Mouse (Mus musculus) neural tube, embryonic 14.5 days (tissue): ENCODE data around the gene Dgcr2. TPM values are rescaled to one million over a fixed set of nuclear protein-coding genes. Genes with fewer than 3 reads are reported as not detected.

Experiments used
- ATAC-seq: fragments of 200-750 bp; cut with Nextera tagmentation; 2 replicates; pipeline ENCODE4 v1.8.0; 2017; ENCODE audit warnings: low read depth, mild to moderate bottlenecking, moderate TSS enrichment, moderate library complexity
- H3K27ac ChIP-seq: fragments of 300-500 bp; sonication (generic); 2 replicates; pipeline ENCODE4 v1.5.1; 2014; ENCODE audit warnings: low read depth, mild to moderate bottlenecking, control low read depth, low read length, moderate library complexity, mixed read lengths
- H3K27me3 ChIP-seq: fragments of 300-500 bp; sonication (generic); 2 replicates; pipeline ENCODE4 v1.6.1; 2014; ENCODE audit warnings: low read length; ENCODE audit not compliant: control insufficient read depth, insufficient read depth
- H3K36me3 ChIP-seq: fragments of 300-500 bp; sonication (generic); 2 replicates; pipeline ENCODE4 v1.6.1; 2014; ENCODE audit warnings: low read length, mixed read lengths; ENCODE audit not compliant: control insufficient read depth, insufficient read depth
- H3K4me1 ChIP-seq: fragments of 300-500 bp; sonication (generic); 2 replicates; pipeline ENCODE4 v1.6.1; 2014; ENCODE audit warnings: low read length; ENCODE audit not compliant: control insufficient read depth, insufficient read depth
- H3K4me2 ChIP-seq: fragments of 300-500 bp; sonication (generic); 2 replicates; pipeline ENCODE4 v1.6.1; 2014; ENCODE audit warnings: mild to moderate bottlenecking, low read depth, low read length, control low read depth
- H3K4me3 ChIP-seq: fragments of 300-500 bp; sonication (generic); 2 replicates; pipeline ENCODE4 v1.5.1; 2014; ENCODE audit warnings: low read depth, low read length, control low read depth, mixed read lengths
- H3K9ac ChIP-seq: fragments of 300-500 bp; sonication (generic); replicated peaks from 2 replicates; pipeline ENCODE4 v1.6.1; 2014; ENCODE audit warnings: low read depth, mild to moderate bottlenecking, control low read depth, low read length, mixed read lengths
- H3K9me3 ChIP-seq: fragments of 300-500 bp; sonication (generic); 2 replicates; pipeline ENCODE4 v1.6.1; 2016; ENCODE audit warnings: low read length; ENCODE audit not compliant: control insufficient read depth
- WGBS: fragments of 180-500 bp; shearing (Covaris S2); extraction: QIAGEN DNeasy Blood & Tissue Kit; methylation state at CpG from one replicate; pipeline ENCODE4 v1.1.7; 2014; 5-methylcytosine and 5-hydroxymethylcytosine counted together
- polyA plus RNA-seq: library from polyadenylated mRNA; unstranded; fragments of >200 nt; fragmentation: Nextera tagmentation; extraction: Ambion mirVana; gene quantifications from 2 replicates; pipeline ENCODE4 v1.2.1, GENCODE M21; 2014

Gene Dgcr2
- polyA plus RNA-seq, 1 experiment from 2014 or later: 104 TPM

- no peaks in the 10 kb centered on the region for H3K36me3 ChIP-seq
- peak overlapping the region; percentile 90 for H3K9ac ChIP-seq
- under 1% methylated on average over 44 of the region's 44 CpGs for WGBS
- ATAC-seq: peak; percentile 60
- no peaks in the 10 kb centered on the region for H3K9me3 ChIP-seq
- H3K27ac ChIP-seq: peak overlapping the region; percentile 97
- H3K4me1 ChIP-seq: peaks cover 17% of the 10 kb centered on the region
- no peaks in the 10 kb centered on the region for H3K27me3 ChIP-seq
- H3K4me3 ChIP-seq: peak overlapping the region; percentile 88
- peak overlapping the region; percentile 77 for H3K4me2 ChIP-seq
Measured at GRCm38 (mm10) chr16:17890917-17891566, 7.3 kb downstream of the Dgcr2 start.

- WGBS: 37% methylated on average over 2 of the region's 2 CpGs
- Histone ChIP-seq H3K27ac (no peak overlapping the region), H3K36me3 (no peaks in the 10 kb centered on the region), H3K4me1 (peaks cover 17% of the 10 kb centered on the region), H3K9ac (peak overlapping the region; percentile 90), H3K27me3 (no peaks in the 10 kb centered on the region), H3K4me3 (peak overlapping the region; percentile 88), H3K9me3 (no peaks in the 10 kb centered on the region), H3K4me2 (peak overlapping the region; percentile 77)
- ATAC-seq: no peak
Measured at GRCm38 (mm10) chr16:17890342-17890727, 8.0 kb downstream of the Dgcr2 start.

GRCm38 (mm10) chr16:17889689-17890341 is 8.5 kb downstream of the Dgcr2 start:
- Histone ChIP-seq H3K4me3 (peak overlapping the region; percentile 88), H3K9ac (peak overlapping the region; percentile 90), H3K36me3 (no peaks in the 10 kb centered on the region), H3K4me1 (peaks cover 17% of the 10 kb centered on the region), H3K9me3 (no peaks in the 10 kb centered on the region), H3K4me2 (peak overlapping the region; percentile 77), H3K27me3 (no peaks in the 10 kb centered on the region), H3K27ac (no peak overlapping the region)
- ATAC-seq: no peak
- 83% methylated on average over 6 of the region's 6 CpGs for WGBS

- H3K4me2 ChIP-seq: no peak overlapping the region
- no peak overlapping the region for H3K27ac ChIP-seq
- H3K4me3 ChIP-seq: no peak overlapping the region
- no peak overlapping the region for H3K9ac ChIP-seq
- ATAC-seq: no peak
- WGBS: 95% methylated on average over 6 of the region's 6 CpGs
- H3K9me3 ChIP-seq: no peaks in the 10 kb centered on the region
- no peaks in the 10 kb centered on the region for H3K27me3 ChIP-seq
- no peaks in the 10 kb centered on the region for H3K36me3 ChIP-seq
- H3K4me1 ChIP-seq: no peaks in the 10 kb centered on the region; the same call in 1 of the 2 replicates
Measured at GRCm38 (mm10) chr16:17884116-17884515, 14.2 kb downstream of the Dgcr2 start.

GRCm38 (mm10) chr16:17882196-17882595 is 16.2 kb downstream of the Dgcr2 start:
- H3K9me3 ChIP-seq: no peaks in the 10 kb centered on the region
- no peaks in the 10 kb centered on the region; the same call in 1 of the 2 replicates for H3K4me1 ChIP-seq
- H3K36me3 ChIP-seq: no peaks in the 10 kb centered on the region
- ATAC-seq: no peak
- H3K27me3 ChIP-seq: no peaks in the 10 kb centered on the region
- no peak overlapping the region for H3K4me3 ChIP-seq
- no peak overlapping the region for H3K9ac ChIP-seq
- no peak overlapping the region for H3K4me2 ChIP-seq
- no peak overlapping the region for H3K27ac ChIP-seq

- no peaks in the 10 kb centered on the region for H3K4me1 ChIP-seq
- no peaks in the 10 kb centered on the region for H3K9me3 ChIP-seq
- no peaks in the 10 kb centered on the region for H3K36me3 ChIP-seq
- H3K4me3 ChIP-seq: no peak overlapping the region
- H3K27me3 ChIP-seq: no peaks in the 10 kb centered on the region
- no peak overlapping the region for H3K4me2 ChIP-seq
- no peak overlapping the region for H3K9ac ChIP-seq
- H3K27ac ChIP-seq: no peak overlapping the region
- ATAC-seq: no peak
- WGBS: 95% methylated on average over 4 of the region's 4 CpGs
Measured at GRCm38 (mm10) chr16:17879571-17879970, 18.8 kb downstream of the Dgcr2 start.

- Histone ChIP-seq H3K27me3 (no peaks in the 10 kb centered on the region), H3K4me2 (no peak overlapping the region), H3K36me3 (peaks cover 14% of the 10 kb centered on the region), H3K9ac (no peak overlapping the region), H3K9me3 (no peaks in the 10 kb centered on the region), H3K4me3 (no peak overlapping the region), H3K27ac (no peak overlapping the region), H3K4me1 (no peaks in the 10 kb centered on the region)
- no peak for ATAC-seq
- WGBS: 98% methylated on average over 1 of the region's 1 CpGs
Measured at GRCm38 (mm10) chr16:17876096-17876495, 22.3 kb downstream of the Dgcr2 start.

GRCm38 (mm10) chr16:17875174-17875573 is 23.2 kb downstream of the Dgcr2 start:
- Histone ChIP-seq H3K27ac (no peak overlapping the region), H3K27me3 (no peaks in the 10 kb centered on the region), H3K4me3 (no peak overlapping the region), H3K4me1 (no peaks in the 10 kb centered on the region), H3K36me3 (peaks cover 18% of the 10 kb centered on the region), H3K9ac (no peak overlapping the region), H3K9me3 (no peaks in the 10 kb centered on the region), H3K4me2 (no peak overlapping the region)
- no peak for ATAC-seq
- 93% methylated on average over 4 of the region's 4 CpGs for WGBS

- H3K4me3 ChIP-seq: no peak overlapping the region
- no peak overlapping the region for H3K9ac ChIP-seq
- H3K4me1 ChIP-seq: no peaks in the 10 kb centered on the region
- no peak overlapping the region for H3K27ac ChIP-seq
- ATAC-seq: no peak
- H3K4me2 ChIP-seq: no peak overlapping the region
- WGBS: 78% methylated on average over 4 of the region's 4 CpGs
- peaks cover 18% of the 10 kb centered on the region for H3K36me3 ChIP-seq
- H3K27me3 ChIP-seq: no peaks in the 10 kb centered on the region
- no peaks in the 10 kb centered on the region for H3K9me3 ChIP-seq
Measured at GRCm38 (mm10) chr16:17872995-17873394, 25.4 kb downstream of the Dgcr2 start.
